Mouse (Mus musculus): Measurements from ENCODE around the gene Cd3e.

DNA sequence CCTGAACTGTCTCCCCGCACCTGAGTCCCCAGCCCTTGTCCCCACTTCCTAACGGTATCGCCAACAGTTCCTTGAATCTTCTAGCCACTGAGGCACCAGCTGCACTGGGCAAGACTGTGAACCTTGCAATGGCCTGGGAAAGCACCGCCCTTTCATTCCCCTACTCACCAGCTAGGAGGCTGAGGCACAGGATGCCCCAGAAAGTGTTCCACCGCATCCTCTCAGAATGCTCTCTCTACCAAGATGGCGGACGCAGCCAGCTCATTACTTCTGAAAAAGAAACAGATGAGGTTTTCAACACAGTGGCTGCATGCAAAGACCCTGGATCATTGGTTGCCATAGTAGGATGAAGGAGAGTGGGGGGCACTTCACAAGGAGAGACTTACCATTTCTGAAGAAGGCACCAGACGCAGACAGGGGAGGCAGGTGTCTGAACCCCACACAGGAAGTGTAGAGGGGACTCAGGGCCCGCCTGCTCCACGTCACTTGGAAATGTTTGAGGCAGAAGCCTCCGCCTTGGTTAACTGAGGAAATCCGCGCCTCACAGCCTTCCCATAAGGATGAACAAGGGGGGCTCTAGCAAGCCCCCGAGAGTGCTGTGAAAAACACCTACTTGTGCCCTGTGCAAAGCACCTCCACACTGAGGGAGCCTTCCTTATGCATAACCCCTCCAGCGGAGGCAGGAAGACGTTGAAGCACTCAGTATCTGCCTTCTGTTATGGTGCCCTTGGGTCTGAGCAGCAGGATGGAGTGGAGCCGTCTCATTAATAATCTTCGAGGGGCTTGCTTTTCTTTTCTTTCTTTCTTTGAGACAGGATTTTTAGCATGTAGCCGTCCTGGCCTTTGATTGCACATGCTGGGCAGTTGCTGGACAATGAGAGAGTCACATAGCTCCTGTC lies at the start of gene Cd3e:
- TF ChIP-seq POLR2A (IDR thresholded peaks at IDR 0.05; ENCODE audit: extremely low read depth, insufficient read depth, low read length) (no peak), CTCF (IDR thresholded peaks at IDR 0.05; ENCODE audit: low read depth, low read length) (no peak)

Data from liver, adult 2 months (tissue).